Mouse (Mus musculus) brain, embryonic 18.5 days (tissue): ENCODE measurements around the gene Myo18a.

ENCODE experiments used
- DNase-seq: peaks from one replicate; pipeline ENCODE4 v3.0.0-alpha.2; 2012; ENCODE audit warnings: low read depth, low spot score

The Myo18a gene

DNA sequence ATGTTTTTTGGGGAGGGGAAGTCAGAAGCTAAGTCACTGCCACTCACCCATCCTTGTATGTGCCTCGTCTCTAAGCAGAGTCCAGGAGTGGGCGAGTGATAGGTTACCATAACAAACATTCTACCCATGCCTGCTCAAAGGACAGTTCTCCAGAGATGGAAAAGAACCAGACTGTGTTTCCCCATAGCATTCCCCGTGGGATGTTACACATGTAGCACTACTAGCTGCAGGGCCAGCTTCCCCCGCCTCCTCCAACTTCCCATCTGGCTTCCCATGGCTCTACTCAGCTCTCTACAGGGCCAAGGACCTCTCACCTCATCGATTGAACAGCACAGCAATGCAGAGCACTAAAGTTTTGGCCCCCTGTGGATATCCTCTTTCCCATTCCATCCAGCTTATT, 32.2 kb downstream of the Myo18a start:
- DNase-seq: no peak

DNA sequence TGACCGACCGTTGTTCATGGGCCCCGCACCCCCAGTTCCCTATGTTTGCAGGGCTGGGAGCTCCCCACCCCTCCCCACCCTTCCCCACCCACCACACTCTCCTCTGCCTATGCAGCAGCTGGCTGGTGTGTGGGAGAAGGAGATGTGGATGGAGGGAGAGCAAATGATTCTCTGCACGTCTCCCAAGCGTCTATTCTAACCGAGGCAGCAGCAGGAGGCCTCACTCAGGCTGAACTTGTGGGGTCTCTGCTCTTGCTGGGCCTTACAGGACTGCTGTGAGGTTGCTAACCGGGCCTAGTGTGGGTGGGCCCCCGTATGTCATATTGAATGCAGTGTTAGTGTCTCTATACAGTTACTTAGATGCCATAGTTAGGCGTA, 37.4 kb downstream of the Myo18a start:
- DNase-seq: no peak

DNA sequence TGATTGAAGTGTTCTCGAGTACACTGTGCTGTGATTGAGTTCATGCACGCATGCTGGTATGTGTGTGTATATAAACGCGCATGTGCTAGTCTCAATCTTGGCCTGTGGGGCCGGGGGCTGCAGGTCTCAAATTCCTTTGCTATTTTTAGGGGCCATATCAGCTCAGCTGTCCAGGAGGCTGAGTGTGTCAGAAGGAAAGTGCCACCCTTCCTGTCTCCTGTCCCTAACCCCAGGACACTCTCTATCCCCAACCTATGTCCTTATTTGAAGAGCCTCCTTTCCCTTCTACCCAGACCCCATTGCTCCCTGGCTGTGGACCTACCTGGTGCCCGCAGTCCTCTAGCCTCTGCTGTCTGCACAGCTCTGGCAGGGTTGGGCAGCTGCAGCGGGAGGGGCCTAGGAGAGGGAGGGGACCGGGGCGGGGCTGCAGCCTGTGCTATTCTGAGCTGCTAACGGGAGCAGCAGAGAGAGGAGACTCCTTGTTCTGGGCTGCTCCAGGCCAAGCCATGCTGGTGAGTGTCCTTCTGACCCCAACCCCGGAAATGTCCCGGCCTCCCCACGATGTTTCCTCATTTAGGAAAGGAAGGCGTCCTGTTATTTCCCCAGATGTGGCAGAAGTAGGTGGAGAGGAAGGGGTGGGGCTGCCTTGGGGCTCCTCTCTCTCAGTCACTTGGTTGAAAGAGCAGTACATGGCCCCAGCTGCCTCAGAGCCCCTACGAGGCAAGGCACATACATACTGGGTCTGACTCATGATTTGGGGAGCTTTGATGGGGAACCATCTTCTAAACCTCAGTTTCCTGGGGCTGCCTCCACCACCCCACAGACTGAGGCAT, 38.0 kb downstream of the Myo18a start:
- no peak for DNase-seq

DNA sequence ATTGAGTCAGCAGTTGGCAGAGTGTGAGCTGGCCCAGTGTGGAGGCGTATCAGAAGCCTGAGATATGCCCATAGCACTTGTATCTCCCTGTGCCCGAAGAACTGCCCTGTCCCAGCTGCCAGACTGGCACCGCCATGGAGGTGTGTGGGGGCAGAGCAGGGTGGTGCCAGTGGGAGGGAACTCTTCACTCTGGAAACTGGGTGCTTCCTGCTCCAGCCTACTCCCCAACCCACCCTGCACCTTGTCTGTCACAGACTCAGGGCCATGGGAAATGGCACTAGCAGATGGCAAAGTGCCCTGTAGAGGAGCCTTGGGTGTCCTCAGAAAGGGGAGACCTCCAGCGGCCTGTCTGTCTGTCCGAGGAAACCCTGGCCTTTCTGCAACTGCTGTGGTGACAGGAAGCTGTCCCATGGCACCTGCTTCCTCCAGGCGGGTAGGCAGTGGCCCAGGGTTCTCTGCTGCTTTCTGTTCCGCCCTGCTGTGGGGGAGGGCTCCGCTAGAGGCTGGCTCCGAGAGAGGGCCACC, 39.4 kb downstream of the Myo18a start:
- no peak for DNase-seq

DNA sequence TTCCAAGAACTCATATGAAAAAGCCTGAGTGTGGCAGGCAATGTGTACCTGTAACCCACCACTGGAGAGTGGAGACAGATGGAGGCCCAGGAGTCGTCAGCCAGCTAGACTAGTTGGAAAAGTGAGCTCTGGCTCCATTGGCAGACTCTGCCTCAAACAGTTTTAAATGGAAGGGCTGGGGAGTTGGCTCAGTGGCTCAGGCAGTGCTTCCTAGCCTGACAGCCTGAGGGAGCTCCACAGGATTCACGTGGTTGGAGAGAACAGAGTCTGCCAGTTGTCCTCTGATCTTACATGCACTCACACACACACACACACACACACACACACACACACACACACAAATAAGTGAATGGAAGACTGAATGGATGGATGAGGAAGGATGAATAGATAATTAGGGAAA, 43.2 kb downstream of the Myo18a start:
- no peak for DNase-seq

DNA sequence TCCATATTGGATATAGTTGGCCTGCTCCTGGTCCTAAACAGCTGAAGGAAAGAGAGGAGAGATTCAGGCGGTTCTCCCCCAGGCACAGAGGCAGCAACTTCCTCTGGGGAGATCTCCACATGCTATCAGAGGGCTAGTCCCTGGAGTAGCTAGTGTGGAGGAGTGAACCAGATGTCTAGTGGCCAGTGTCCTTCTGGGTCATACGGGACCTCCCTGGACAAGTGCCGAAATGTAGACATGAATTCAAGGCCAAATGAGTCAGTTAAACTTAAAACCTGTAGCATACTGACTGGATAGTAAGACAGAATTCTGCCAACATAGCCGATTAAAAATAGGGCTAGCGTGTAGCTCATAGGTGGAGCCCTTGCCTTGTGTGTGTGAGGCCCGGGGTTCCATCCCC, 43.8 kb downstream of the Myo18a start:
- no peak for DNase-seq

DNA sequence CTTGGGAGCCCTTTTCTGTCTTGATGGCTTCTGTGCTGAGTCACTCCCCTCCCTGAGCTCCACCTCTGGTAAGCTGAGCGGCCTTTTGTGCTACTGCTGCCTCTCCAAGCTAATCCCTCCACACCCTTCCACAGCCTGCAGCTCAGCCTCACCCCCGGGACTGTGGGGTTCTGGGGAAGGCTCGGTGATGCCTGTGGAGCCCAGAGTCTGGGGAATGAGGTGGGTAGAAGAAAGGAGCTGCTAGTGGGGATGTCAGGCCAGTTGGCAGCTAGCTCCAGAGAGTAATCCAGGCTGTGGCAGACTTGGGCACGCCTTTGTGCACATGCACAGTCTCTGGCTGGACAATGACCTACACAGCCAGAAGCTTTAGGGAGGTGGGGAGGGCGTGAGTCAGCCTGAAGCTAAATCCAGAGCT, 45.0 kb downstream of the Myo18a start:
- DNase-seq: no peak

DNA sequence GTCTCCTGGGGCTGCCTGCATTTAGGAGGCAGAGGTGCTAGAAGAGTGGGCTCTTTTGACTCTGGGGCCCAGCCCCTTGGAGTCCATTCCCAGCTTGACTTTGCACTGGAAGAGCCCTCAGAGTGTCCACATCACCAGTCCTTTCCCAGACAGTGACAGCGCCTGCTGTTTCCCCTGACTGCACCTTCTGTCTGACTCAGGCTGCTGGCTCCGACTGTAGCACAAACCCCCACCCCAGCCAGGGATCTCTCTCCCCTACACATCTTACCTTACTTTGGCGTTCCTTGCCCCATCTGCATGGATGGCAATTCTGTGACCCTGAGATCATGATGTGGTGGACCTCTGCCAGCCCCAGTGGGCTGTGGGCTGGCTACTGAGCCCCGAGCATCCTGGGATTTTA, 46.2 kb downstream of the Myo18a start:
- no peak for DNase-seq

DNA sequence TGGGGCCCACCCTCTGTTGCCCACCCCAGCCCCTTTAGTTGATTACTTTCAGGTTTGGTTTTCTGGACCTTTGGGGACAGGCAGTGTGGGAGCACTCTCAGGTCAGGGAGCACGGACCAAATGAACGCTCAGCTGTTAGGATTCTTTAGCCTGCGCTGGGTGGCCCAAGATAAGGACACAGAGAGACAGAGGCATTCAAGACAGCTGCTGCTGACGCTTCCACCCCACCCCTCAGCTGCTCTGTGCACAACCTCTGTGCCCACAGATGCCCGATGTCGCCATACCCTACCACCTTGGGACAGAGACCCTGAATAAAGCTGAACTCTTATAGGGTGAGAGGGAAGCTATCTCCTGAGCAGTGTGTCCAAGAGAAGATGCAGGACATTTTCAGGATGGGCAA, 47.0 kb downstream of the Myo18a start:
- no peak for DNase-seq

DNA sequence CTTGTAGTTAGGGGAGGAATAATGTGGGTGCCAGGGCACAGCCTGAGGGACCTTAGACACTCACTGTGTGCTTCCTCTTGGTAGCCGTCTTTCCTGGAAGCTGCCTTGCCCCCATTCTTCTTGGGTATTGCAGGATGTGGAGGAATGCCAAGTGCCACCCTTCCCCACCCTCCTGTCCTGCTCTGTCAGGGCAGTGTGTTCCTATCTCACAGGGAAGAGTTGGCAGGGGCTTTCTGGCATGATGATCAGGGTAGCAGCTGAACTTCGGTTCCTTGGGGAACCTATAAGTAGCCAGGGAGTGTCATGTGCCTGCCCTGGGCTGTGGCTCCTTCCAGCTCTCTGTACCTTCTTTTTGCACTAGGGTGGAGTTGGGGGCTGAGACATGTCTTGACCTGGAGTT, 50.9 kb downstream of the Myo18a start:
- no peak for DNase-seq

DNA sequence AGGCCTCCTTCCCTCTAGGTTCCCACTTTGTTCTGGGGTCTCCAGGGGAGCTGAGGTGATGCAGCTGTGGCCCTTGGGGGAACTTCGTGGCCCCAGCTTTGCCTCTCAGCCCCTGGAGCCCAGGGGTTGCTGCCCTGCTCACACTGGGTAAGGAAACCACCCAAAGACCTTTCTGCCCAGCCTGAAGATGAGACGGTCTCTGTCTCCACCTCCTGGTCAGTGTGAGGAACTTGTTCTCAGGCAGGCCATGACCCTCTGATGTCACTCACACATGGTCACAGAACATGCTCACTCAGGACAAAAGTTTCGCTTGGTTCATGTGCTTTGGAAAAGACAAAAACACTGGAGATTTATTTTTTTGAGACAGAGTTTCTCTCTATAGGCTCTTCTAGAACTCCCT, 53.0 kb downstream of the Myo18a start:
- DNase-seq: no peak

DNA sequence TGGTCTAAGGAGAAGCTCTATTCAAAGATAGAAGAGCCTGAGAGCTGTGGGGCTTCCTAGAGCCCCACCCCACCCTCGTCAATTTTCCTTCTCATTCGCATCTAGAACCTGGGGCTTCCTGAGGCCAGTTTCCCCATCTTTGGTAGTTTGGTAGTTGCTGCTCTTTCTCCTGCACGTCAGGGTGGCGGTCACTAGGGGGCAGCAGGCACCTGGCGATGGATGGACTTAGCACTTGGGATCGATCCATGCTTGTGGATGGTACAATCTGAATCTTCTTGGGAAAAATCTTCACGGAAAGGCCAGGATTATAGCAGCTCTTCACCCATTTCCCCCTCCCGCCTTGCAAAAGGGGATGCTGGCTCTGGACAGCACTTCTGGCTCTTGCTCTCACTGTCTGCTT, 58.6 kb downstream of the Myo18a start:
- DNase-seq: no peak

DNA sequence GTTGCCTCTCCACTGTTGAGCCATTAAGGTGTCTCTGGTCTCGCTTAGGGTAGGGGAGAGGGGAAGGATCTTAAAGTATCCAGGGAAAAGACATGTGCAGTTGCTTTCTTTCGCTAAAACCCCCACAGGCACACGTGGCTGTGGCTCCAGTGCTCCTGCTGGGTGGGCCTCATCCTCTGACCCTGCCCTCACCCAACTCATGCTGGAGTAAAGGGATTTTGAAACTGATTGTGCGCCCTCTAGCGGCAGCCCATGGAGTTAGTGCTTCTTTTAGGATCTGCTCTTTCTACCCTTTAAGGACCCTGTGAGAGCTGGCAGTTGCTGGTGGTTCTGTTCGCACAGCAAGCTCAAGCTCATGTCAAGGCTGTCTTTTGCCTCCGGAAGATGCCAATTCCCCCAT, 59.7 kb downstream of the Myo18a start:
- DNase-seq: no peak

DNA sequence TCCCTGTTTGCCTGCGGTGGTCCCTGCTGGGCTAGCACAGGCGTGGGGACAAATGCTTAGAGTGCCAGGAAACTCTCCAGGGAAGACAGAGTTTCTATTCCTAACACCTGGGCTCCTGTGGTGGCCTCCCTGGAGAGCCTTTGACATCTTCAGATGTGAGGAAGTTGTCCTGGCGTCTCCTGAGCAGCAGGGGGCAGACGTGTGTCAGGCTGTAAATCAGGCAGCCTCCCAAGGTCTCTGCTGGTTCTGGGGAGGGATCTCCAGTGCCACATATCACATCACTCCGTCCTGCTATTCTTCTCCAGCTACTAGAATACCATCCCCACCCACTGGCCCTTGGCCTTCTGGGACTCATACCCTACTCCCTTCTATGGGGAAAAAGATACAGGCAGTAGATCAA, 62.8 kb downstream of the Myo18a start:
- peak; percentile 32 for DNase-seq

DNA sequence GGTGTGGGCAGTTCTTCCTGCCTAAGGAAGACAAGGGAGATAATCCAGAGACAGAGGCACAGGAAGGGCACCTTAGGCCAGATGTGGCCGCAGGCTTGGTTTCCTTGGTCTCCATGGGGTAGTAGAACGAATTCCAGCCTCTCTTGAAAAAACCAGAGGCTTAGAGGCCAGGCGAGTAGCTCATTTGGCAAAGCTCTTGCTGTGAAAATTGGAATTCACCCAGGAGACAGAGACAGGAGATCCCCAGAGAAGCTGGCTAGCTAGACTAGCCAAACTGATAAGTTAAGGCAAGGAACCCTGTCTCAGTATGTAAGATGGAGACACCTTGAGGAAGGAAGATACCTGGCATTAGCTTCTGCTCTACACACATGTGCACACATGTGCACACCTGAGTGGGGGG, 63.3 kb downstream of the Myo18a start:
- DNase-seq: no peak

DNA sequence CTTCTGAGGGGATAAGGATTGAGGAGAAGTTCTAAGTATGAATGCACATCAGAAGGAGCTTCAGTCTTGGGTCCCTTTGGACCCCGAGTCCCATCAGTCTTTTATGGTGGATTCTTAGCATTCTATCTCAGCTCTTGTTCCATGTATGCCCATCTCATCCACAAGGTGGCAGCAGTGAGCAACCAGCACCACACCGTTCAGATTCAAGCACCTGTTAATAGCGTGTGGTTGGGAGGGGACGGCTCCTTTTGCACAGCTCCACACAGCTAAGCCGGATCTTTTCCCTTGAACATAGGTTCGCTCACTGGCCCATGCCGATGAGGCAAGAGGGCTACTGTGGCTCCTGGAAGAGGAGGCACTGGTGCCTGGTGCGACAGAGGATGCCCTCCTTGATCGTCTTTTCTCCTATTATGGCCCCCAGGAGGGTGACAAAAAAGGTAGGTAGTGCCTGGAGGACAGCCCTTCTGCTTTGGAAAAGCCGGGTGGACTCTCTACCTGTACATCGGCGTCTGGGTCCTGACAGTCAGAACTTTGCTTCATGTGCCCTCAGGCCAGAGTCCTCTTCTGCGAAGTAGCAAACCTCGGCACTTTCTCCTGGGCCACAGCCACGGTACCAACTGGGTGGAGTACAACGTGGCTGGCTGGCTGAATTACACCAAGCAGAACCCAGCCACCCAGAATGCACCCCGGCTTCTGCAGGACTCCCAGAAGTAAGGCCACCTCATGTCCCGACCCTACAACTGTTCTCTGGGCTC, 64.4 kb downstream of the Myo18a start:
- DNase-seq: peak; percentile 54

DNA sequence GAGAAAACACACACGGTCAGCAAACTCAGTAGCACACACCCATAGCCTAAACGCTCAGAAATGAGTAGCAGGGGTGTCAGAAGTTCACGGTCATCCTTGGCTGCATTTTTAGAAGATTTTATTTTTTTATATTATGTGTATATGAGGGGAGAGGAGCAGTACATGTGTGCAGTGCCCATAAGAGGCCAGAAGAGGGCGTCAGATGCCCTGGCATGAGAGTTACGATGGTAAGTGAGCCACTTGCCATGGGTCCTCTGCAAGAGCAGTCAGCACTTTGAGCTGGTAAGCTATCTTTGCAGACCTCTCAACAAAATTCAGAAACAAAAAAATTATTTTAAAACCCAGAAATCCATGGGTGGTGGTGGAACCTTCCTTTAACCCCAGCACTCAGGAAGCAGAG, 65.1 kb downstream of the Myo18a start:
- DNase-seq: no peak

DNA sequence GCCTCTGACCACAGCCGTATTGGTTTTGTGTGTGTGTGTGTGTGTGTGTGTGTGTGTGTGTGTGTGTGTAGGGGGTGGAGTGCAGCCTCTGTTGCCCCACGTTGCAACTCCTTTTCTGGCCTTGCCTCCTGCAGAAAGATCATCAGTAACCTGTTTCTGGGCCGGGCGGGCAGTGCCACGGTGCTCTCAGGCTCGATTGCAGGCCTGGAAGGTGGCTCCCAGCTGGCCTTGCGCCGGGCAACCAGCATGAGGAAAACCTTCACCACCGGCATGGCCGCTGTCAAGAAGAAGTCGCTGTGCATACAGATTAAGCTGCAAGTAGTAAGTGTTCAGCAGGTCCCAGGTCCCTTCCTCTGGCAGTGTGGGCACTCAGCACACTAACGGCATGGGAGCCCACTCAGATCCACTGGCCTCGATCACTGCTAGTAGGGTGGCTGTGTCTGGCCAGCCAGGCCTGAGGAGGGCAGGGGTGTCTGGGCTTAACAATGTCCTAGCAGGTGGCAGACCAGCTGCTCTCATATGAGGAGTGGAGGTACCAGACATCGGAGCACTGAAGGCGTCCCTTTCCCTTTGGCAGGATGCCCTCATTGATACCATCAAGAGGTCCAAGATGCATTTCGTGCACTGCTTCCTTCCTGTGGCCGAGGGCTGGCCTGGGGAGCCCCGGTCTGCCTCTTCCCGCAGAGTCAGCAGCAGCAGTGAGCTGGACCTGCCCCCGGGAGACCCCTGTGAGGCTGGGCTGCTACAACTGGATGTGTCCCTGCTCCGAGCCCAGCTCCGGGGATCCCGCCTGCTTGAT, 66.2 kb downstream of the Myo18a start:
- no peak for DNase-seq

DNA sequence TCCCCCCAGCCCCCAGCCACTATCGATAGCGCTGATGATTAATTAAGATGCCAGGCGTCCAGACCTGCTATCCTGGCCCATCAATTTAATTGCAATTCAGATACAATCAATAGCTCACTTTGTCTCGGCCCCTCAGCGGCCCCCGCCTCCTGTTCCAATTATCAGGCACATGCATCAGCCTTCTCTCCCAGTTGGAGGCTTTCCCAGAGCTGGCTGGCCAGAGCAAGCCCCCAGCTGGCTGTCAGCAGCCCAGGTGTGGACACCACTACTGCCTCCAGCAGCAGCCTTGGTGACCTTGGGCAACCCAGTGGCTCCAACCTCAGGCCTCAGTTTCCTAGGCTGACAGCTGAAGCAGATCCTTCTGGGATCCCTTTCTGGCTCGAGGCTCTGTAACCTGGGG, 67.8 kb downstream of the Myo18a start:
- DNase-seq: no peak

DNA sequence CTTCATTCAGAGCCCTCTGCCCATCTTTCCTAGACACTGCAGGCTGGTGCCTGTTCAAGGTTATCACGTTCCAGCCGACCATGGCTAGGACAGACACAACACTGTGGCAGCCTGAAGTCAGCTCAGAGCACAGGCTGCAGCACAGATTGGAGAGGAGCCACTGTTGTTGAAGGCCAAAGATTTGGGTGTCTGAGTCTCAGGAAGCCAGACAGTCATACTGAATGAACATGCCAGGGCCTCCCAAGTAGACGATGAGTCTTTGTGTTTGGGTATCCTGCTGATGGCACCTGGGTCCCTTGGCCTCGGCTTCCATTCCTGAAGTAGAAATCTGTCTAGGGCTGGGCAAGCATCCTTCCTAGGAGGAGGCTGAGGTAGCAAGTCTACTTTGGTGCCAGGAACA, 69.5 kb downstream of the Myo18a start:
- no peak for DNase-seq

DNA sequence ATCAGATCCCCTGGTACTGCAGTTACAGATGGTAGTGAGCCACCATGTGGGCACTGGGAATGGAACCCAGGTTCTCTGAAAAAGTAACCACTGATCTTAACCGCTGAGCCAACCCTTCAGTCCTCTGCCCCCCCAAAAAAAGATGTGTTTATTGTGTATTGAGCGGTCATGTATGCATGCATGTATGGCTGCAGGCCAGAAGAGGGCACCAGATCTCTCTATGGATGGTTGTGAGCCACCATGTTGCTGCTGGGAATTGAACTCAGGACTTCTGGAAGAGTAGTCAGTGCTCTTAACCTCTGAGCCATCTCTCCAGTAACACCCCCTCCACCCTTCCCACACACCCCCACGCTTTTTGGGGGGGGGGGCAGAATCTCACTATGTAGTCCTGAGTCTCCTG, 72.1 kb downstream of the Myo18a start:
- no peak for DNase-seq

DNA sequence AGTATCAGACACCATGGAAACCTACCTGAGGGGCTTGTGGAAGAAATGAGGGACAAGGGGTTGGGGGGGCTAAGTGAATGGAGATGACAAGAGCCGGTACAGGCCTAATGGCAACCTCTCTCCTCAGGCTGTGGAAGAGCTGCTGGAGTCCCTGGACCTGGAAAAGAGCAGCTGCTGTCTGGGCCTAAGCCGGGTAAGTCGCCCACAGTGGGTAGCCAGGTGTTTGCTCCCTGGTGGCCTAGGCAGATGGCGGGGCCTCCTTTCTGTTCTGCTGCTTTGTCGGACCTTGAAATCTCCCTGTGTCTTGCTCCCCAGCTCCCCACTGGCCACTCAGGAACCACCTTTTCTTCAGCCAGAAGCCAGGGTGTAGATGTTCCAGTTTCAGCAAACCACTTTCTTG, 73.2 kb downstream of the Myo18a start:
- no peak for DNase-seq
